Mouse (Mus musculus) hindbrain, embryonic 16.5 days (tissue): Measurements from ENCODE around the gene Gm4981. TPM values are rescaled to one million over a fixed set of nuclear protein-coding genes. Genes with fewer than 3 reads are reported as not detected.
"Not testable (repeated sequence)": the region's sequence is repeated elsewhere in the genome, so short reads cannot be mapped to it uniquely, and the experiment has no call there.

Experiments
- ATAC-seq: fragments of 200-750 bp; cut with Nextera tagmentation; 2 replicates; pipeline ENCODE4 v1.8.0; 2017; ENCODE audit warnings: moderate TSS enrichment, moderate library complexity
- H3K27ac ChIP-seq: fragments of 300-500 bp; sonication (generic); 2 replicates; pipeline ENCODE4 v1.5.1; 2014; ENCODE audit warnings: low read depth, mild to moderate bottlenecking, control low read depth, low read length, moderate library complexity
- H3K27me3 ChIP-seq: fragments of 300-500 bp; sonication (generic); replicated peaks from 2 replicates; pipeline ENCODE4 v1.6.1; 2014; ENCODE audit warnings: low read length; ENCODE audit not compliant: control insufficient read depth, insufficient read depth
- H3K36me3 ChIP-seq: fragments of 300-500 bp; sonication (generic); 2 replicates; pipeline ENCODE4 v1.6.1; 2014; ENCODE audit warnings: mild to moderate bottlenecking, low read length, moderate library complexity, mixed read lengths; ENCODE audit not compliant: control insufficient read depth, insufficient read depth
- H3K4me1 ChIP-seq: fragments of 300-500 bp; sonication (generic); 2 replicates; pipeline ENCODE4 v1.6.1; 2014; ENCODE audit warnings: low read depth, low read length; ENCODE audit not compliant: control insufficient read depth, insufficient read depth
- H3K4me2 ChIP-seq: fragments of 300-500 bp; sonication (generic); 2 replicates; pipeline ENCODE4 v1.6.1; 2014; ENCODE audit warnings: mild to moderate bottlenecking, low read length, control low read depth, moderate library complexity
- H3K4me3 ChIP-seq: fragments of 300-500 bp; sonication (generic); 2 replicates; pipeline ENCODE4 v1.5.1; 2014; ENCODE audit warnings: mild to moderate bottlenecking, low read length, control low read depth, moderate library complexity
- H3K9ac ChIP-seq: fragments of 300-500 bp; sonication (generic); 2 replicates; pipeline ENCODE4 v1.6.1; 2014; ENCODE audit warnings: low read depth, mild to moderate bottlenecking, control low read depth, low read length, moderate library complexity
- H3K9me3 ChIP-seq: fragments of 300-500 bp; sonication (generic); 2 replicates; pipeline ENCODE4 v1.6.1; 2014; ENCODE audit warnings: mild to moderate bottlenecking, low read length, moderate library complexity; ENCODE audit not compliant: control insufficient read depth
- WGBS: fragments of 180-500 bp; shearing (Covaris S2); extraction: QIAGEN DNeasy Blood & Tissue Kit; methylation state at CpG from one replicate; pipeline ENCODE4 v1.1.7; 2014; 5-methylcytosine and 5-hydroxymethylcytosine counted together
- polyA plus RNA-seq: library from polyadenylated mRNA; unstranded; fragments of >200 nt; fragmentation: Nextera tagmentation; extraction: Ambion mirVana; gene quantifications from 2 replicates; pipeline ENCODE4 v1.2.1, GENCODE M21; 2015

The Gm4981 gene
- polyA plus RNA-seq, 1 experiment from 2014 or later, result not detected

DNA sequence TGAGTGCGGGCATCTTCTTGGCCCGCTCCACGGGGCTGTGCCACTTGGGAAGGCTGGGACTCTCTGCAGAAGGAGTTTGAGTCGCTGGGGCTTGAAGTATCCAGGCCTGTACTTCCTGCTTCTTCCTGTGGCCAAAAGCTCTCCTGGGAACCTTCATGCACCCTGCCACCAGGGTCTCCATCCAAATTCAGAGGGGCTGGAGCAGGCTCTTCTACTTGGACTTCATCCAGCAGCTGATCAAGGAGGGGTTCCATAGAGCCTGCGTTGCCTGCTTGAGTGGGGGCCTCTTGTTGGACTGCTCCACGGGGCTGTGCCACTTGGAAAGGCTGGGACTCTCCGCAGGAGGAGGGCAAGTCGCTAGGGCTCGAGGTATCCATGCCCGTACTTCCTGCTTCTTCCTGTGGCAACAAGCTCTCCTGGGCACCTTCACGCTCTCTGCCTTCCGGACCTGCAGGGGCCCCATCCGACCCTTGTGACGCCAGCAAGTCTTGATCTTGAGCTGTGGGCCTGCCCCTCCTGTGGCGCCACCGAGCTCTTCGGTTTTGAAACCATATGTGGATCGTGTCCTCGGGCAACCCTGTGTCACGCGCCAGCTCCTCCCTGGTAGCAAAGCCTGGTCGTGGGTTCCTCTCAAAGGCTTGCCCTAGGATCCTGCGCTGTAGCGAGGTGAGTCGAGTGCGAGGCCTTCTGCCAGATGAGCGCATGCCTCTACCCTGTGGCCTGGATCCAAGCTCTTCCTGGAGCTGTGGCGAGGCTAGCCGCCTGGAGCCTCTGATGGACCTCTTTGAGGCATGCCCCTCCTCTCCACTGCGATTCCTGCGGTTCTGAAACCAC is 12.3 kb downstream of the Gm4981 start:
- 84% methylated on average over 26 of the region's 31 CpGs for WGBS
- H3K27ac ChIP-seq, H3K4me2 ChIP-seq, H3K4me1 ChIP-seq, ATAC-seq, H3K36me3 ChIP-seq, H3K4me3 ChIP-seq, H3K27me3 ChIP-seq, H3K9ac ChIP-seq, H3K9me3 ChIP-seq: not testable (repeated sequence)

DNA sequence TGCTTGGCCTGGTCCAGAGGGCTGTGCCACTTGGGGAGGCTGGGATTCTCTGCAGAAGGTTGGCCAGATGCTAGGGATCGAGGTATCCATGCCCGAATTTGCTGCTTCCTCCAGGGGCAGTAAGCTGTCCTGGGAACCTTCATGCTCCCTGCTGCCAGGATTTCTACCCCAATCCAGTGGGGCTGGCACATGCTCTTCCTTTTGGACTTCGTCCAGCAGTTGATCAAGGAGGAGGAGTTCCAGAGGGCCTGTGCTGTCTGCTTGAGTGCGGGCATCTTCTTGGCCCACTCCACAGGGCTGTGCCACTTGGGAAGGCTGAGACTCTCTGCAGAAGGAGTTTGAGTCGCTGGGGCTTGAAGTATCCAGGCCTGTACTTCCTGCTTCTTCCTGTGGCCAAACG is 13.3 kb downstream of the Gm4981 start:
- not testable (repeated sequence) for H3K27ac ChIP-seq, H3K9me3 ChIP-seq, H3K9ac ChIP-seq, H3K4me3 ChIP-seq, H3K36me3 ChIP-seq, H3K4me2 ChIP-seq, ATAC-seq, H3K4me1 ChIP-seq, H3K27me3 ChIP-seq
- WGBS, result 79% methylated on average over 3 of the region's 6 CpGs

DNA sequence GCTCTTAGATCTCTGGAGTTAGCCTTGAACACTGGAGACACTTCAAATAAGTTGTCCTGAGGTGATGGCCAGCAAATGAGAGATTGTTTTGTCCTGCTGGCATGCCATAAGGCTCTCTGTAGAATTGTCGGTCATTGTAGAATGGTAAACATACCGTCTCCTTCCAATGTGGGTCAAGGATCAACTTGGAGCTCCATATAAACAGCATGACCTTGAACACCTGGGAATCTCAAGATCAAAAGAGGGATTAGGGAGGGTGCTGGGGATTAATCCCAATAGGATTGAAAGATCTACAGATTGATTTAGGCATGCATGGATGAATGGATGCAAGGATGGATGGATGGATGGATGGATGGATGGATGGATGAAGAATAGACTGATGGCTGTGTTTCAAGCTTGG is 14.9 kb downstream of the Gm4981 start:
- 97% methylated on average over 2 of the region's 2 CpGs for WGBS
- not testable (repeated sequence) for H3K27ac ChIP-seq, ATAC-seq

DNA sequence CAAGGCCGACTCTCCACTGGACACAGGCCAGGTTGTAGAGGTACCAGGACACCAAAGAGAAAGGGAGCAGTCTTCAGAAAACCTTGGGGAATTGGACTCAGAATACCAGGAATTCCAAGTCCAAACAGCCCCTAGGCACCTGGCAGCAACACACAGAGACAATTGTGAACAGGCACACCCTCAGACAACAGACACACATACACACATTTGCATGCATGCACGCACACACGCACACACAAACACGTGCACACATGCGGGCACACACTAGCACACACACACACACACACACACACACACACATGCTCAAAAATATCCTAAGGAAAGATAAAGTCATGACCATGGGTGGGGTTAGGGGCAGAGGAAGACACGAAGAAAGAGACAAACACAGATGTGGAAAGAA is 15.8 kb downstream of the Gm4981 start:
- H3K27me3 ChIP-seq, result no peaks in the 10 kb centered on the region
- H3K4me1 ChIP-seq, result no peaks in the 10 kb centered on the region
- no peak overlapping the region for H3K4me2 ChIP-seq
- 87% methylated on average over 6 of the region's 6 CpGs for WGBS
- H3K36me3 ChIP-seq, result no peaks in the 10 kb centered on the region
- no peak overlapping the region for H3K9ac ChIP-seq
- no peak for ATAC-seq
- 0 out of 2 replicates have a peak, but pooled peaks cover 3% of the 10 kb centered on the region for H3K9me3 ChIP-seq
- H3K4me3 ChIP-seq, result no peak overlapping the region
- H3K27ac ChIP-seq, result no peak overlapping the region

More for the DNA sequence above, 14.9 kb downstream of the Gm4981 start:
- not testable (repeated sequence) for H3K4me3 ChIP-seq, H3K4me1 ChIP-seq, H3K36me3 ChIP-seq, H3K27me3 ChIP-seq, H3K4me2 ChIP-seq, H3K9ac ChIP-seq, H3K9me3 ChIP-seq

DNA sequence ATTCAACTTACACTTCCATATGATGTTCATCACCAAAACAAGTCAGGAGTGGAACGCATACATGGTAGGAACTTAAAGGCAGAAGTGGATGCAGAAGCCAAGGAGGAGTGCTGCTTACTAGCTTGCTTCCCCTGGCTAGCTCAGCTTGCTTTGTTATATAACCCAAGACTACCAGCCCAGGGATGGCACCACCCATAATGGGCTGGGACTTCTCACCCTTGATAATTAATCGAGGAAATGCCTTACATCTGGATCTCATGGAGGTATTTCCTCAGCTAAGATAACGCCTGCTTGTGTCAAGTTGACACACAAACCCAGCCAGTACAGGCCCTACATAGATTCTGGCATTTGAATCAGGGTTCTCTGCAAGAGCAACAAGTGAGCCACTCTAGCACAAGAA is 19.1 kb downstream of the Gm4981 start:
- H3K4me2 ChIP-seq, result no peak overlapping the region

DNA sequence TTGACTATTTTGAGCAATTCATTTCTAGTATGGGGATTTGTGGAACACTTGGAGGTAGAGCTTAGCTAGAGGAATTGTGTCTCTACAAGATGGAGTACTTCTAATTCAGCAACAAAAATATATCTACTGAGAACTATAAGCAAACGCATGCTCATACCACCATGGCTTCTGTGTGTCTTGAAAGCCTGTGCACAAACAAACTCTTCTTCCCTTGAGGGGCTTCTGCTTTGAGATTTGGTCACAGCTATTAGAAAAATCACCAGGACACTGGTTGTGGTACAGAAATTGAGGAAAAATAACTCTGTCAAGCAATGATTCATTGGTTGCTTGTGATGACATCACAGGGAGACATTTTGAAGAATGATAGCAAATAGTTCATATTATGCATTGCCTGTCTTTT is 21.1 kb downstream of the Gm4981 start:
- no peak for ATAC-seq
- 80% methylated on average over 1 of the region's 1 CpGs for WGBS
- H3K4me2 ChIP-seq, result no peak overlapping the region

More for the DNA sequence above, 19.1 kb downstream of the Gm4981 start:
- no peak overlapping the region for H3K27ac ChIP-seq
- no peak overlapping the region for H3K4me3 ChIP-seq
- H3K9me3 ChIP-seq, result 0 out of 2 replicates have a peak, but pooled peaks cover 3% of the 10 kb centered on the region
- no peak overlapping the region for H3K9ac ChIP-seq
- H3K36me3 ChIP-seq, result no peaks in the 10 kb centered on the region
- H3K4me1 ChIP-seq, result no peaks in the 10 kb centered on the region
- ATAC-seq, result no peak
- no peaks in the 10 kb centered on the region for H3K27me3 ChIP-seq
- 94% methylated on average over 3 of the region's 3 CpGs for WGBS

DNA sequence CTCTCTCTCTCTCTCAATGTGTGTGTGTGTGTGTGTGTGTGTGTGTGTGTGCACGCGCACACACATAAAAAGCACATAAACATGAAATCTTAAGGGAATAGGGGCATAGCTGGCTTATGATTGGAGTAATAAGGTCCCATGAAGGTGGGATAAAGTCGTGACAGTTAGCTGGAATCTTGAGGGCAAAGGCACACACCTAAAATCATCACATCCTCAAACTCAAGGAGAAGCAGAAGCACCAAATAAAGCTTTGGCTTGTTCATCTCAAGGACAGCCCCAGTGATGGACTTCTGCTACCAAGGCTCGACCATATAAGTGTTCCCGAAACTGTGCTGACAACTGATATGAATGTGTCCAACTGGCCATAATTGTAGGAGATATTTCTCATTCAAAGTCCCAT is 21.6 kb downstream of the Gm4981 start:
- Histone ChIP-seq H3K27me3 (no peaks in the 10 kb centered on the region), H3K4me3 (no peak overlapping the region), H3K9ac (no peak overlapping the region), H3K9me3 (0 out of 2 replicates have a peak, but pooled peaks cover 3% of the 10 kb centered on the region), H3K27ac (no peak overlapping the region), H3K36me3 (no peaks in the 10 kb centered on the region), H3K4me1 (no peaks in the 10 kb centered on the region), H3K4me2 (no peak overlapping the region)
- ATAC-seq, result no peak
- 82% methylated on average over 5 of the region's 5 CpGs for WGBS

More for the DNA sequence above, 21.1 kb downstream of the Gm4981 start:
- Histone ChIP-seq H3K9ac (no peak overlapping the region), H3K36me3 (no peaks in the 10 kb centered on the region), H3K27me3 (no peaks in the 10 kb centered on the region), H3K4me3 (no peak overlapping the region), H3K27ac (no peak overlapping the region), H3K4me1 (no peaks in the 10 kb centered on the region), H3K9me3 (0 out of 2 replicates have a peak, but pooled peaks cover 3% of the 10 kb centered on the region)

DNA sequence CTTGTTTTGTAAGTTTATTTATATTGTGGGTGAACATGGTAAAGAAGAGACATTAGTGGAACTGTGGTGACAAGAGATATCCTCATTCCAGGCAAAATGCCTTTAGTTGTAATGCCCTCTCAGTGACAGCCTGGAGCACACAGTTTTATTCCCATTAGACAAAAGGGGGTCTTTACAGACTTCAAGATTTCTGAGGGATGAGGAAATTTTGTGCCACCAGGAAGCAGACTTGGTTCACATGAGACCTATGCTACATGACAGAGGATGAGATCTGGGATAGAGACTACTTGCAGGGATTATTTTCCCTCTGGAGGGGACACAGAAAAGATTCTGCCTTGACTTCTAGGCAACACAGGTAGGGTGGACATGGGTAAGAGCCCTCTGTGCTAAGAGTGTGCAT is 22.0 kb downstream of the Gm4981 start:
- Histone ChIP-seq H3K27me3 (no peaks in the 10 kb centered on the region), H3K4me3 (no peak overlapping the region), H3K4me1 (no peaks in the 10 kb centered on the region), H3K9me3 (0 out of 2 replicates have a peak, but pooled peaks cover 3% of the 10 kb centered on the region), H3K9ac (no peak overlapping the region), H3K36me3 (no peaks in the 10 kb centered on the region), H3K27ac (no peak overlapping the region), H3K4me2 (no peak overlapping the region)
- no peak for ATAC-seq

DNA sequence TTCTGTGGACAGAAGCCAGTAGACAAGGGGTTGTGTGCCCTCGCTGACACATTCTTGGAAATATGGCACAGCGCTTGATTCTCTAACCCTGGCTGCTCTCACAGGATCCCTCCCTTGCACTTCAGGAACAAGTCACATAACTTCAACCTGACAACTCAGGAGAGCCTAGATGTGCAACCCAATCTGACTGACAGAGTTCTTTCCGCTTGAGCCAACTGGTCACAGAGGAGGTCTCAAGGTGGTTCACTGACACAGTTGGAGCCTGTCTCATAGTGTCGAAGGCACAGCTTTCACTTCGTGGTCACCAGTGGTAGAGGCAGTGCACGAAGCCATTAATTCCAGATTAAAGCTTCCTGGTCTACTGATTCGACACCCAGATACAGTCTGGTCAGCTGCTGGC is 24.3 kb downstream of the Gm4981 start:
- no peaks in the 10 kb centered on the region for H3K36me3 ChIP-seq
- H3K27me3 ChIP-seq, result no peaks in the 10 kb centered on the region
- H3K27ac ChIP-seq, result no peak overlapping the region
- no peak overlapping the region for H3K4me3 ChIP-seq
- 78% methylated on average over 7 of the region's 7 CpGs for WGBS
- 0 out of 2 replicates have a peak, but pooled peaks cover 2% of the 10 kb centered on the region for H3K9me3 ChIP-seq
- no peaks in the 10 kb centered on the region for H3K4me1 ChIP-seq
- H3K9ac ChIP-seq, result no peak overlapping the region
- H3K4me2 ChIP-seq, result no peak overlapping the region
- ATAC-seq, result no peak
